Mouse (Mus musculus) ES-Bruce4 (cell line): ENCODE results near the gene Rom1.

Experiments
- EP300 ChIP-seq: IDR thresholded peaks from 2 replicates; pipeline ENCODE4 v1.6.1; 2011; ENCODE audit warnings: low read depth, low read length; ENCODE audit not compliant: insufficient read depth
- POLR2A ChIP-seq: IDR thresholded peaks from one replicate; pipeline ENCODE4 v1.8.1; 2011; ENCODE audit warnings: low read length; ENCODE audit not compliant: insufficient read depth

- TF ChIP-seq POLR2A, result no peak
- no peak for TF ChIP-seq EP300
Observed at GRCm38 (mm10) chr19:8926766-8927165, 2.4 kb downstream of the Rom1 start.
